Mouse (Mus musculus): ENCODE data around the gene Nr2c2ap.

The Nr2c2ap gene

DNA sequence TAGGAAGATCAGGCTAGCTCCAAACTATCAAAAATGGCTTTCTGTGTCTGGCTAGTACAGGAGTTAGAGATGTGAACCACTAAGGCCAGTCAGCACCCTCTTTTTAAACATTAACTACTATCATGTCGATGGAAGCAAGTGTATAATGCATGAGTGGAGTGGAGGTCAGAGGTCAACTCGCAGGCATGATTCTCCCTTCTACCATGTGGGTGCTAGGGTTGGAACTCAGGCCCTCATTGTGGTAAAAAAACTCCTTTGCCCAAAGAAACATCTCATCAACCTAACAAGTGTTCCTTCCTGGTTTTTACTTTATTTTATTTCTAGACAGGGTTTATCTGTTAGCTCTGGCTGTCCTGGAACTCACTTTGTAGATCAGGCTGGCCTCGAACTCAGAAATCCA is 39.6 kb downstream of the Nr2c2ap start:
- TF ChIP-seq GATA4 (IDR thresholded peaks at IDR 0.05; ENCODE audit: insufficient replicate concordance, low read length) = no peak

DNA sequence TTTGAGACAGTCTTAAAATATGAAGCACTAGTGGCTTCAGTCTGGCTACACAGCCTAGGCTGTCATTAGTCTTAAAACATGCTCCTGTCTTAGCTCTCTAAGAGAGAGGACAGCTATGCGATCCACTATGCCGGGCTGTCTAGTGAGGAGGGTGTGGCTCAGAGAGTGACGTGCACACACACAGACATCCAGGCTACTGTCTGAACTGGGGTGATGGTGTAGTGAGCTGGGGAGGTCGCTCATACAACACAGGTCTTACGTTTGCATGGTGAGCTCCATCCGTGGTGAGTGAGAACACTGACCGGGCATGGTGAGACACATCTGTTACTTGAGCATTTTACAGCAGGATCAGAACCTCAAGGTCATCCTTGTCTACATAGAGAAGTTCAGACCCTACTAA is 40.1 kb downstream of the Nr2c2ap start:
- no peak for TF ChIP-seq GATA4 (IDR thresholded peaks at IDR 0.05; ENCODE audit: insufficient replicate concordance, low read length)

DNA sequence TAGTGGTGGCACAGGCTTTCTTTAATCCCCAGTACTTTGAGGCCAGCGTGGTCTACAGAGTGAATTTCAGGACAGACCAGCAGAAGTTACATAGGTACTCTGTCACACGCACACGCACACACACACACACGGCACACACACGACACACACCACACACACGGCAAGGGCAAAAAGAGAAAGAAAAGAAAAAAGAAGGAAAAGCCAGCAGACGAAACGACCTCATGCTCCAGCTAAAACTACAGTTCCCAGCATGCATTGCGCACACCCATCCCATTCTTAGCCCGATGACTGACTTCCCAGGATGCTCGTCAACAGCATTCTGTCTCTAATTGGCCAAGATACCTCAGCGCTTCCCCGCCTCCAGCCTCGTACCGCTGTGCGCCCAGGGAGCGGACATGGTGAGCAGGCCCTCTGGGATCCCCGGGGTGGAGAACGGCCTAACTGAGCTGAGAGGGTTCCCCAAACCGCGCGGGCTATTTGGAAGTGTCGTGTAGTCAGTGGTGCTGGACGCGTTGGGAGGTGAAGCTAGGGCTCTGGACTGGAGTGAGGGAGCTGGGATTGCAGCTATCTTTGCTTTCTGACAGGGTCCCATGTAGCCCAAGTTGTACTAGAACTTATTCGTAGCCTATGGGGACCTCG is 41.0 kb downstream of the Nr2c2ap start, which contains the start of gene Tmem161a:
Tmem161a (plus strand) TSS at position 314 of the 639 bp plus-strand sequence.
- TF ChIP-seq GATA4 (IDR thresholded peaks at IDR 0.05; ENCODE audit: insufficient replicate concordance, low read length) = peak; percentile 28; the same call in 1 of the 2 replicates

DNA sequence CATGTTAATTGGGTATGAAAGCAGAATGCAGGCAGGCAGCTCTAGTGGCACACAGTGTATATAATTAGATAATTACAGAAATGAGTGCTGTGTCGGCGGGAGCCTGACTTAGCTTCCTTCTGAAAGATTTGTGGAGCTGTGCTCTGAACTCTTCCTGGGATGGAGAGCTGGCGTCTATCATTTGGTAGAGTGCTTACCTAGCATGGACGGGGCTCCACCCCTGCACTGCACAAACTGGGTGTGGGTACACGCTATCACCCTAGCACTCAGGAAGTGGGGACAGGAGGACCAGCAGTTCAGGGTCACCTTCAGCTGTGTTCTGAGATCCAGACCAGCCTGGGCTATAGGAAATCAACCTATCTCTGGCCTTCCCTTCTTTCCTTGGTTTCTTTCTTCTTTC is 42.2 kb downstream of the Nr2c2ap start:
- no peak for TF ChIP-seq GATA4 (IDR thresholded peaks at IDR 0.05; ENCODE audit: insufficient replicate concordance, low read length)

DNA sequence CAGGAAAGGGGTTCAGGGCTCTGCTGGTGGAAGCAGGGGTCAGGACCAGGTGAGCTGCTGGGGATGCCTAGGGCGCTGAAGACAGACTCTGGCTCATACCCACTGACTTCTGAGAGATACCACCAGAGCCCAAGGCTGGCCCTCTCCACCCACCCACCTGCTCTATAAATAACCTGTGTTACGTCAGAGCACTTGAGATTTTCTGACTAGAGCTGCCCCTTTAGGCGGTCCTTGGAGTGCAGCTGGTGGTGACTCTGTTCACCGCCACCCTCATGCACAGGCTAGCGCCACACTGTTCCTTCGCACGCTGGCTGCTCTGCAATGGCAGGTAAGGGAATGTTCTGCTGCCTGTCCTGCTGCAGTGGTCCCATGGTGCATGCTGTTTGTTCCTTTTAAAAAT is 42.9 kb downstream of the Nr2c2ap start:
- TF ChIP-seq GATA4 (IDR thresholded peaks at IDR 0.05; ENCODE audit: insufficient replicate concordance, low read length) = no peak

DNA sequence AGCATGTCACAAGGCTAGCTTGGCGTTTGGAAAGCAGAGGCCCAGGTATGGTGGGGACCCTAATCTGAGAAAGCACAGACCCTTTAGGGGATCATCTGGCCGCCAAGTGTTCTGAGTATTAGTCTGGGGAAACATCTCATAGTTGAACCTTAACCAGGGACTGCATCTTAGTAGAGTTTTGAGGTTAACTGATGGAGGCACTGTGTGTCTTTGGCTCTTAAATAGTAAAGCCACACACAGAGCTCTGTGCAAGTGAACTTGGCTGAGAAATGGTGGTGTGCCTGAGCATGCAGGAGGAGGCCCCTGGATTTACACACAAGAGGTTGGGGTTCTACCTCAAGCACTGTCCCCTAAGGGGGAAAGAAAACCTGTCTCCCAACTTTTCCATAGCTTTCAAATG is 47.1 kb downstream of the Nr2c2ap start:
- no peak for TF ChIP-seq GATA4 (IDR thresholded peaks at IDR 0.05; ENCODE audit: insufficient replicate concordance, low read length)

DNA sequence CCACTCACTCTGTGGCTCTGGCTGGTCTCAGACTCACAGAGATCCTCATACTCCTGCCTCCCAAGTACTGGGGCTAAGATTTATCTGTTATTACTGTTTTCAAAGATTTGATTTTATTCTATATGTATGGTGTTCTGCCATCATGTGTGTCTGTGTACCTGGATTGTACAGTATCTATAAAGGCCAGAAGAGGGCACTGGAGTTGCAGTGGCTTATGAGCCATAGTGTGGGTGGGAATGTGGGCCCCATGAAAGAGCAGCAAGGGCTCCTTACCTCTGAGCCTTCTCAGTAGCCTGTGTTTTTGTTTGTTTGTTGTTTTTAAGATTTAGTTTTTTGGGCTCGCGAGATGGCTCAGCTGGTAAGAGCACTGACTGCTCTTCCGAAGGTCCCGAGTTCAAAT is 47.9 kb downstream of the Nr2c2ap start:
- TF ChIP-seq GATA4 (IDR thresholded peaks at IDR 0.05; ENCODE audit: insufficient replicate concordance, low read length) = no peak

DNA sequence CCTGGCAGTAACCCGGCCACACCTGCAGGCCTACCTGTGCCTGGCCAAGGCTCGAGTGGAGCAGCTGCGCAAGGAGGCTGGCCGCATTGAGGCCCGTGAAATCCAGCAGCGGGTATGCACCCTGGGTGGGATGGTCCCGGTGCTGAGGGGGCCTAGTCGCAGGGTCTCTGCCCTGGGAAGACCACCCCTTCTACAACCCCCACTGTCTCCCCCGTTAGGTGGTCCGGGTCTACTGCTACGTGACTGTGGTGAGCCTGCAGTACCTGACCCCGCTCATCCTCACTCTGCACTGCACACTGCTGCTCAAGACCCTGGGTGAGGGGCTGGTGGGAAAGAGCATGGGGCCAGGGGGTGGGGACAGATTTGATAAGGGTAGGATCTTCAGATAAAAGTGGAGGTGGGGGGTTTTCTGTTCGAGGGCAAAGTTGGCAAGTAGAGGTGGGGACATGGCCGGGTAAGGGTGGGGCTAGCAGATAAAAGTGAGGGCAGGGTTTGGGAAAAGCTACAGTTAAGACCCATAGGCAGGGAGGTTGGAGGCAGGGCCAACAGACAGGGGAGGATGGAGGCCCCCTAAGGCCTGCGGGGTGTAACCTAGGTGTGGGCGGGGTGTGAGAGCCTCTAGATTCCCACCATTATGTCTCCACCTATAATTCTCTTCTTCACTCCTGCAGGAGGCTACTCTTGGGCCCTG is 50.2 kb downstream of the Nr2c2ap start:
- no peak for TF ChIP-seq GATA4 (IDR thresholded peaks at IDR 0.05; ENCODE audit: insufficient replicate concordance, low read length)

DNA sequence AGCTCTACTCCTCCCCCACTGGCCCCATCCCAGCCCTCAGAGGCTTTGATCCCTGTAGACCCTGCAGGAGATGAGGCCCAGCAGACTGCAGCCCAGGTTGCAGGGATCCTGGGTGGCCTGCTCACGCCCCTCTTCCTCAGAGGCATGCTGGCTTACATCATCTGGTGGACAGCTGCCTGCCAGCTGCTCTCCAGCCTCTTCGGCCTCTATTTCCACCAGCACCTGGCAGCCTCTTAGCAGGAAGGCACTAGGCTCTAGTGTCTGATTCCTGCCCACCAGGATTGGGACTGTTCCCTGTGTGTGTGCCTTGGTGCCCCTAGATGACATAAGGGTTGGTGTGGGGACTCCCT is 50.7 kb downstream of the Nr2c2ap start:
- no peak for TF ChIP-seq GATA4 (IDR thresholded peaks at IDR 0.05; ENCODE audit: insufficient replicate concordance, low read length)

DNA sequence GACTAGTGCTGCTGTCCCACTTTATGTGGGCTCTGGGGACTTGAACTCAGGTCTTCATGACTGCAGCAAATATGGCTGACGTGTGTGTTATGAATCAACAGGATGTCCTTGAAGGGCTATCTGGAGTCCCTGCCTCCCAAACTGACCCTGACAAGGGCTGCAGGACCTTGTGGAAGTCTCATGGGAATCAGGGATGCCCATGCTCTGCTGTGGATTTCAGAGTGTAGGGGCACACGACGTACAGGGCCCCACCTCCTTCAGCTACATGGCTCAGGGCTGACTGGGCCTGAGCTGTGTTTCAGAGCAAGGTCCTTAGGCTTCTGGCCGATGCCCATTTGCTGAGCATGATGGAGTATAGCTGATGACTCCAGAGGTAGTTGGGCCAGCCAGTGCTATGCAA is 52.1 kb downstream of the Nr2c2ap start:
- no peak for TF ChIP-seq GATA4 (IDR thresholded peaks at IDR 0.05; ENCODE audit: insufficient replicate concordance, low read length)

Data from liver, adult (tissue).